Mouse (Mus musculus) limb, embryonic 14.5 days (tissue): ENCODE data around the gene Dolpp1. TPM values are rescaled to one million over a fixed set of nuclear protein-coding genes. Genes with fewer than 3 reads are reported as not detected.
A peak's percentile ranks its signal among the peaks of the same experiment; 100 is the strongest.

Experiments used
- ATAC-seq: fragments of 200-750 bp; cut with Nextera tagmentation; 2 replicates; pipeline ENCODE4 v1.8.0; 2017; ENCODE audit warnings: low read depth, moderate number of reproducible peaks, moderate TSS enrichment; ENCODE audit not compliant: low FRiP score
- DNase-seq: peaks from one replicate; pipeline ENCODE4 v3.0.0-alpha.2; 2015; ENCODE audit warnings: low spot score
- H3K27ac ChIP-seq: fragments of 300-500 bp; sonication (generic); replicated peaks from 2 replicates; pipeline ENCODE4 v1.5.1; 2014; ENCODE audit warnings: low read depth, mild to moderate bottlenecking, low read length, moderate library complexity, mixed read lengths
- H3K27me3 ChIP-seq: fragments of 300-500 bp; sonication (generic); 2 replicates; pipeline ENCODE4 v1.6.1; 2014; ENCODE audit warnings: low read length, mixed read lengths; ENCODE audit not compliant: control insufficient read depth, insufficient read depth
- H3K36me3 ChIP-seq: fragments of 300-500 bp; sonication (generic); 2 replicates; pipeline ENCODE4 v1.6.1; 2014; ENCODE audit warnings: mild to moderate bottlenecking, low read length, moderate library complexity, mixed read lengths; ENCODE audit not compliant: control insufficient read depth, insufficient read depth
- H3K4me1 ChIP-seq: fragments of 300-500 bp; sonication (generic); 2 replicates; pipeline ENCODE4 v1.6.1; 2014; ENCODE audit warnings: antibody characterized with exemption, low read length, mixed read lengths; ENCODE audit not compliant: control insufficient read depth, insufficient read depth
- H3K4me2 ChIP-seq: fragments of 300-500 bp; sonication (generic); replicated peaks from 2 replicates; pipeline ENCODE4 v1.6.1; 2014; ENCODE audit warnings: low read depth, mild to moderate bottlenecking, low read length, moderate library complexity; ENCODE audit not compliant: severe bottlenecking
- H3K4me3 ChIP-seq: fragments of 300-500 bp; sonication (generic); replicated peaks from 2 replicates; pipeline ENCODE4 v1.5.1; 2014; ENCODE audit warnings: low read length
- H3K9ac ChIP-seq: fragments of 300-500 bp; sonication (generic); 2 replicates; pipeline ENCODE4 v1.6.1; 2014; ENCODE audit warnings: mild to moderate bottlenecking, low read depth, low read length, moderate library complexity; ENCODE audit not compliant: severe bottlenecking
- H3K9me3 ChIP-seq: fragments of 300-500 bp; sonication (generic); 2 replicates; pipeline ENCODE4 v1.6.1; 2016; ENCODE audit warnings: low read length; ENCODE audit not compliant: control insufficient read depth
- POLR2A ChIP-seq: fragments of 200-500 bp; IDR thresholded peaks from 2 replicates; pipeline ENCODE4 v1.8.0; 2012; ENCODE audit warnings: inconsistent platforms, mild to moderate bottlenecking, moderate library complexity, borderline replicate concordance; ENCODE audit not compliant: insufficient read depth, insufficient read length; ENCODE audit errors: extremely low read depth
- WGBS: fragments of 180-500 bp; shearing (Covaris S2); extraction: QIAGEN DNeasy Blood & Tissue Kit; methylation state at CpG from one replicate; pipeline ENCODE4 v1.1.7; 2014; 5-methylcytosine and 5-hydroxymethylcytosine counted together
- polyA plus RNA-seq, 2 experiments: library from polyadenylated mRNA; depleted of rRNA in 1 of 2; stranded (reverse) in 1 of 2; unstranded in 1 of 2; fragments of >200 nt; fragmentation: Nextera tagmentation in 1 of 2; extraction: Ambion mirVana in 1 of 2; gene quantifications; 2 replicates each; pipeline versions ENCODE4 v1.2.1 to v1.2.3; 2012 to 2014

The Dolpp1 gene
- polyA plus RNA-seq, 2 experiments: 31.8 to 49.8 TPM

GRCm38 (mm10) chr2:30436156-30436545 lies 44.1 kb downstream of the Dolpp1 start:
- Histone ChIP-seq H3K27me3 (no peaks in the 10 kb centered on the region), H3K4me3 (no peak overlapping the region), H3K9me3 (no peaks in the 10 kb centered on the region), H3K27ac (no peak overlapping the region), H3K4me1 (peaks cover 18% of the 10 kb centered on the region), H3K4me2 (no peak overlapping the region), H3K36me3 (peaks cover 74% of the 10 kb centered on the region), H3K9ac (no peak overlapping the region)
- 81% methylated on average over 5 of the region's 5 CpGs for WGBS
- no peak for DNase-seq
- TF ChIP-seq POLR2A: no peak
- no peak for ATAC-seq

GRCm38 (mm10) chr2:30436809-30437208 lies 44.8 kb downstream of the Dolpp1 start:
- 77% methylated on average over 4 of the region's 4 CpGs for WGBS
- ATAC-seq: no peak
- Histone ChIP-seq H3K27ac (no peak overlapping the region), H3K4me1 (peaks cover 22% of the 10 kb centered on the region), H3K9me3 (no peaks in the 10 kb centered on the region), H3K4me3 (no peak overlapping the region), H3K9ac (no peak overlapping the region), H3K27me3 (no peaks in the 10 kb centered on the region), H3K4me2 (no peak overlapping the region), H3K36me3 (peaks cover 68% of the 10 kb centered on the region)
- no peak for TF ChIP-seq POLR2A
- no peak for DNase-seq

GRCm38 (mm10) chr2:30437791-30438190 lies 45.7 kb downstream of the Dolpp1 start:
- H3K4me3 ChIP-seq: no peak overlapping the region
- no peak for ATAC-seq
- DNase-seq: no peak
- peaks cover 61% of the 10 kb centered on the region for H3K36me3 ChIP-seq
- no peak for TF ChIP-seq POLR2A
- H3K9me3 ChIP-seq: no peaks in the 10 kb centered on the region
- WGBS: 88% methylated on average over 4 of the region's 4 CpGs
- H3K27me3 ChIP-seq: no peaks in the 10 kb centered on the region
- H3K4me1 ChIP-seq: peaks cover 31% of the 10 kb centered on the region
- H3K27ac ChIP-seq: no peak overlapping the region
- H3K9ac ChIP-seq: no peak overlapping the region
- no peak overlapping the region for H3K4me2 ChIP-seq

DNA sequence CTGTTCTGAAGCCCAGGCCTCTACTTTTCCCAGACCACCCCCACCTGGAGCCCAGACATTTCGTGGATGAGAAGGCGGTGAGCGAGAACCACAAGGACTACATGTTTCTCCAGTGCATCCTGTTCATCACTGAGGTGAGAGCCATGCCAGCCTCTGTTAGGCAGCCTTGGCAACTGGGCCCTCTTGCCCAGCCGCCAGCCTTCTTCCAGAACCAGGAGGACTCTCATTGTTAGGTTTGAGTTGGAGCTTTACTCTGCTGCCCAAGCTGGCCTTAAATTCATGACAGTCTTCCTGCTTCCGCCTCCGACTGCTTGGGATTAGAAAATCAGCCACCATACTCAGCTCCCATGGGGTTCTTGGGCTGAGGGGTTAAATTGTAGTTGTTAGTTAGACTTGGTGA lies 47.6 kb downstream of the Dolpp1 start:
- DNase-seq (no peak), ATAC-seq (no peak)
- Histone ChIP-seq H3K9ac (no peak overlapping the region), H3K27ac (peak overlapping the region; percentile 96), H3K4me3 (no peak overlapping the region), H3K9me3 (no peaks in the 10 kb centered on the region), H3K4me2 (no peak overlapping the region), H3K27me3 (no peaks in the 10 kb centered on the region), H3K4me1 (peaks cover 45% of the 10 kb centered on the region), H3K36me3 (peaks cover 60% of the 10 kb centered on the region)
- TF ChIP-seq POLR2A: no peak
- WGBS: 89% methylated on average over 6 of the region's 6 CpGs

DNA sequence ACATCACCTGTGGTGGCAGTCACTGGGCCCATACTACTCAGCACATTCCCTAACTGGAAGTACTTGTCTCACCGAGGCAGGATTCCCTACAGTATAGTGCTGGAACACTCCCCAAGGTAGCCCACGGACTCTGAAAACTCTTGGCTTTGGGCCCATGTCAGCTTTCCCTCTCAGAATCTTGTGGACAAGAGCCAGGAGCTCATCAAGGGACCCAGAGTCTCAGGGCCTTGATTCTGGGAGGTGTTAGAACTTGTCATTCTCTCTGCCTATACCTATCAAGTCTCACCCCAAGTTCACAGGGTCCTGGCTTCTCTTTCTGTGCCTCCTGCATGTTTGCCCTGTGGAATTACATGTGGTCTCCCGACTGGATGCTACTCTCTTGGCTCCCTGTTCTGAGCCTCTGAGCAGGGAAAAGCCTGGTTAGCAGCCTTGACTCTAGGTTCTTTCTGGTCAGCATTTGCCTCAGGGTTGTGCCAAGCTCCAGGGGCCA lies 48.2 kb downstream of the Dolpp1 start:
- peak overlapping the region; percentile 44; the same call in 1 of the 2 replicates for H3K4me2 ChIP-seq

More for the DNA sequence above, 48.2 kb downstream of the Dolpp1 start:
- no peak for DNase-seq
- H3K36me3 ChIP-seq: peaks cover 59% of the 10 kb centered on the region
- no peaks in the 10 kb centered on the region for H3K27me3 ChIP-seq
- peaks cover 48% of the 10 kb centered on the region for H3K4me1 ChIP-seq
- no peaks in the 10 kb centered on the region for H3K9me3 ChIP-seq
- 19% methylated on average over 3 of the region's 3 CpGs for WGBS
- TF ChIP-seq POLR2A: no peak
- H3K9ac ChIP-seq: peak overlapping the region; percentile 46
- H3K27ac ChIP-seq: peak overlapping the region; percentile 96
- no peak for ATAC-seq
- no peak overlapping the region for H3K4me3 ChIP-seq
